Mouse (Mus musculus) lung, embryonic 16.5 days (tissue): ENCODE results near the gene Ppp2r5d. TPM values are rescaled to one million over a fixed set of nuclear protein-coding genes. Genes with fewer than 3 reads are reported as not detected.

Experiments
- ATAC-seq: fragments of 200-750 bp; cut with Nextera tagmentation; 2 replicates; pipeline ENCODE4 v1.8.0; 2017; ENCODE audit warnings: low read depth, mild to moderate bottlenecking, moderate library complexity
- H3K27ac ChIP-seq: fragments of 300-500 bp; sonication (generic); 2 replicates; pipeline ENCODE4 v1.5.1; 2014; ENCODE audit warnings: mild to moderate bottlenecking, control low read depth, low read length
- H3K27me3 ChIP-seq: fragments of 300-500 bp; sonication (generic); 2 replicates; pipeline ENCODE4 v1.6.1; 2014; ENCODE audit warnings: low read depth, low read length, mixed read lengths; ENCODE audit not compliant: control insufficient read depth, insufficient read depth
- H3K36me3 ChIP-seq: fragments of 300-500 bp; sonication (generic); 2 replicates; pipeline ENCODE4 v1.6.1; 2014; ENCODE audit warnings: low read length; ENCODE audit not compliant: control insufficient read depth, insufficient read depth
- H3K4me1 ChIP-seq: fragments of 300-500 bp; sonication (generic); replicated peaks from 2 replicates; pipeline ENCODE4 v1.6.1; 2014; ENCODE audit warnings: low read length, mixed read lengths; ENCODE audit not compliant: control insufficient read depth, insufficient read depth
- H3K4me2 ChIP-seq: fragments of 300-500 bp; sonication (generic); 2 replicates; pipeline ENCODE4 v1.6.1; 2014; ENCODE audit warnings: low read depth, low read length, control low read depth
- H3K4me3 ChIP-seq: fragments of 300-500 bp; sonication (generic); 2 replicates; pipeline ENCODE4 v1.5.1; 2014; ENCODE audit warnings: mild to moderate bottlenecking, low read length, control low read depth
- H3K9ac ChIP-seq: fragments of 300-500 bp; sonication (generic); 2 replicates; pipeline ENCODE4 v1.6.1; 2014; ENCODE audit warnings: low read length, control low read depth
- H3K9me3 ChIP-seq: fragments of 300-500 bp; sonication (generic); 2 replicates; pipeline ENCODE4 v1.6.1; 2016; ENCODE audit warnings: low read length; ENCODE audit not compliant: control insufficient read depth
- WGBS: fragments of 180-500 bp; shearing (Covaris S2); extraction: QIAGEN DNeasy Blood & Tissue Kit; methylation state at CpG from one replicate; pipeline ENCODE4 v1.1.7; 2014; 5-methylcytosine and 5-hydroxymethylcytosine counted together
- polyA plus RNA-seq: library from polyadenylated mRNA; unstranded; fragments of >200 nt; fragmentation: Nextera tagmentation; extraction: Ambion mirVana; gene quantifications from 2 replicates; pipeline ENCODE4 v1.2.1, GENCODE M21; 2015

Ppp2r5d gene
- polyA plus RNA-seq = 90.7 and 94.7 TPM in 2 replicates

- no peaks in the 10 kb centered on the region for H3K27me3 ChIP-seq
- peak within 1 kb of the TSS; percentile 77 for H3K4me2 ChIP-seq
- peaks cover 25% of the 10 kb centered on the region for H3K4me1 ChIP-seq
- H3K27ac ChIP-seq = peak within 1 kb of the TSS; percentile 97
- peak within 1 kb of the TSS; percentile 93 for H3K9ac ChIP-seq
- ATAC-seq = peak; percentile 96
- under 1% methylated on average over 48 of the region's 48 CpGs for whole genome bisulfite sequencing
- no peaks in the 10 kb centered on the region for H3K9me3 ChIP-seq
- no peaks in the 10 kb centered on the region for H3K36me3 ChIP-seq
- peak within 1 kb of the TSS; percentile 85 for H3K4me3 ChIP-seq
These were observed at the start of gene Ppp2r5d for GRCm38 (mm10) chr17:46704887-46705835. Gene Ppp2r5d, minus strand, starts transcription at chr17:46705111.

DNA sequence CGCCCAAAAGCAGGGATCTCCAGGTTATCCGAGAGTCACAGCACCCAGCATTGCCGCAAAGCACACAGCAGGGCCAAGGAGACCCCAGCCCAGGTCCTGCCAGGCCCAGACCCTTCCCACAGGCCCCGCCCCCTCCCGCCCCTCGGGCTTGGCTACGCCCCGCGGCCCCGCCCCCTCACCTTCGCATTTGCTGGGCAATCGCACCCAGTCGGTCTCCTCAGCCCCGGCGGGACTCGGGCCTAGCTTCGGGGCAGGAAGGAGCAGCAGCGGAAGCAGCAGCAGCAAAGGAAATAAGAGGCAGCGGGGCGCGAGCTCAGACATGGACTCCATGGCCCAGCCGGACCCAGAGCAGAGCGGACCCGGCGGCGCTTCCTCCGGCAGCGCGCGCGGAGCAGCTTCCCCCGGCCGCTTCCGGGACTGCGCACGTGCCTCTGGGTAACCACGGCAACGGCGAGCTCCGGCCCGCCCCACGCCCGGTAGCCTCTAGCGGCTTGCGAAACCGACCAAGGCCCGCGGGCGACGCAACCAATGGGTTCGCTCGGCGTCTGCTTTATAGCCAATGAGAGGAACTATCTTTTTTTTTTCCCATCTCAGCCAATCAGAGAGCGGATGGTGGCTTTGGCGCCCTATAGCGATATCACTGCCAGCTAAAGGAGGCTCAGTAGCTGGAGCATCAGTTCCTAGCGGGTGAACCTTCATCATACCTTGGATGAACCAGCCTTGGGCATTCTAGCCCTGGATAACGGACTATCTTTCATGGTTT, 47.1 kb upstream of the Ppp2r5d start, which contains the start of gene Cnpy3:
Cnpy3 (minus strand) TSS at position 421 of the 763 bp plus-strand sequence.
- Histone ChIP-seq H3K4me2 (peak within 1 kb of the TSS; percentile 85), H3K4me1 (peaks cover 12% of the 10 kb centered on the region), H3K9me3 (no peaks in the 10 kb centered on the region), H3K9ac (peak within 1 kb of the TSS; percentile 82), H3K27me3 (no peaks in the 10 kb centered on the region), H3K27ac (peak within 1 kb of the TSS; percentile 93), H3K36me3 (peaks cover 4% of the 10 kb centered on the region; the same call in 1 of the 2 replicates), H3K4me3 (peak within 1 kb of the TSS; percentile 87)
- peak; percentile 99 for ATAC-seq
- WGBS = under 1% methylated on average over 58 of the region's 58 CpGs

GRCm38 (mm10) chr17:46751056-46751793, 46.3 kb upstream of the Ppp2r5d start:
- ATAC-seq = peak; percentile 50
- H3K4me3 ChIP-seq = peak overlapping the region; percentile 87
- peak overlapping the region; percentile 82 for H3K9ac ChIP-seq
- H3K27ac ChIP-seq = peak overlapping the region; percentile 93
- peaks cover 4% of the 10 kb centered on the region; the same call in 1 of the 2 replicates for H3K36me3 ChIP-seq
- no peaks in the 10 kb centered on the region for H3K9me3 ChIP-seq
- peaks cover 12% of the 10 kb centered on the region for H3K4me1 ChIP-seq
- 12% methylated on average over 16 of the region's 16 CpGs for WGBS
- peak overlapping the region; percentile 85 for H3K4me2 ChIP-seq
- H3K27me3 ChIP-seq = no peaks in the 10 kb centered on the region

DNA sequence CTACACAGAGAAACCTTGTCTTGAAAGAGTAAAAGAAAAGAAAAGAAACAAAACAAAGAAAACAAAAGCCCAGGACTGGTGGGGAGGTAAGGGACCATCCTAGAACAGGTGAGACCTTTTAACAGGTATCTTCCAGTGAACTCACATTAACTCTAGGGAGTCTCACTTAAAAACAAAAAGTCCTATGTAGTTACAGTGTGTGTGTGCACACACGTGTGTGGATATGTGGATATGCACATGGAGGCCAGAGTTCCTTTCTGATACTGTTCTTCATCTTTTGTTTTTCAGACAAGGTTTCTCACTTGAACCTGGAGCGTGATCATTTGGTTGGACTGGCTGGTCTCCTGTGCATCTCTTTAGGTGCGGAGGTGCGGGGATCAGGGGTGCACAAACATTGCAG, 45.7 kb upstream of the Ppp2r5d start:
- no peaks in the 10 kb centered on the region for H3K9me3 ChIP-seq
- H3K4me1 ChIP-seq = peaks cover 12% of the 10 kb centered on the region
- H3K4me2 ChIP-seq = peak overlapping the region; percentile 85
- no peak overlapping the region for H3K27ac ChIP-seq
- no peaks in the 10 kb centered on the region for H3K27me3 ChIP-seq
- peak overlapping the region; percentile 82 for H3K9ac ChIP-seq
- WGBS = 87% methylated on average over 4 of the region's 4 CpGs
- H3K4me3 ChIP-seq = peak overlapping the region; percentile 87
- no peak for ATAC-seq
- peaks cover 5% of the 10 kb centered on the region; the same call in 1 of the 2 replicates for H3K36me3 ChIP-seq

DNA sequence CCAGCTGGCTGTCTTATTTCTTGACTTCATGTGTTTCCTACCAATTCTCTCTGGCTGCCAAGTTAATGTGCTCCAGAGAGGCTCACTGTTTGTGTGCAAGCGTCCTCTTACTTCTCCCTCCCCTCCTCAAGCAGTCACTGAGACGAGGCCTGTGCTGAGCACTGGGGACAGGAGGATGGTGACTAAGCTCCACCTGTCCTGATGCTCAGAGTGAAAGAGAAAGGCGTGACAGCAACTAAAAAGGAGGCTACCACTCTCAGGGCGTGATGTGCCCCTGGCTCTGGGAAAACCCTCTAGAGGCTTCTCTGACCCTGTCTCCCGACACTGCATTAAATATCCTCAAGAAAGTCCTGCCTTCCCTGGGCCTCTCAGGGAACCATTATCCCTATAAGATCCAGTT, 44.4 kb upstream of the Ppp2r5d start:
- no peak overlapping the region for H3K4me2 ChIP-seq
- no peak for ATAC-seq
- H3K36me3 ChIP-seq = peaks cover 5% of the 10 kb centered on the region; the same call in 1 of the 2 replicates
- H3K9ac ChIP-seq = no peak overlapping the region
- H3K4me1 ChIP-seq = peaks cover 12% of the 10 kb centered on the region
- H3K4me3 ChIP-seq = no peak overlapping the region
- H3K27me3 ChIP-seq = no peaks in the 10 kb centered on the region
- no peak overlapping the region for H3K27ac ChIP-seq
- no peaks in the 10 kb centered on the region for H3K9me3 ChIP-seq
- WGBS = 87% methylated on average over 5 of the region's 5 CpGs

DNA sequence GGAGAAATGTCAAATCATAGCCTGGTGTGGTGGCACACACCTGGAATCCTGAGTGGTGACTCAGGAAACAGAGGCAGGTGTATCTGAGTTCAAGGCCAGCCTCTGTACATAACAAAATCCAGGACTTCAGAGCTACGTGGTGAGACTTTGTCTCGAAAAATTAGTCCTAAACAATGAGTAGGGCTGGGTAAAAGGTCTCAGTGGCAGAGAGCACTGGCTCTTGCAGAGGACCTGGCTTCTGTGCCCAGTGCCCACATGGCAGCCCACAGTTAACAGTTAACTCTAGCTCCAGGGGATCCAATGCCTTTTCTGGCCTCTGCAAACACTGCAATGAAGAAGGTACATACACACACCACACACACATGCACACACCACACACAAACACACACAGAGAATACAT, 42.9 kb upstream of the Ppp2r5d start:
- 82% methylated on average over 2 of the region's 2 CpGs for WGBS
- H3K36me3 ChIP-seq = peaks cover 5% of the 10 kb centered on the region; the same call in 1 of the 2 replicates
- no peak overlapping the region for H3K4me3 ChIP-seq
- ATAC-seq = no peak
- peaks cover 12% of the 10 kb centered on the region for H3K4me1 ChIP-seq
- H3K9me3 ChIP-seq = no peaks in the 10 kb centered on the region
- H3K27me3 ChIP-seq = no peaks in the 10 kb centered on the region
- H3K27ac ChIP-seq = no peak overlapping the region
- H3K9ac ChIP-seq = no peak overlapping the region
- H3K4me2 ChIP-seq = no peak overlapping the region

DNA sequence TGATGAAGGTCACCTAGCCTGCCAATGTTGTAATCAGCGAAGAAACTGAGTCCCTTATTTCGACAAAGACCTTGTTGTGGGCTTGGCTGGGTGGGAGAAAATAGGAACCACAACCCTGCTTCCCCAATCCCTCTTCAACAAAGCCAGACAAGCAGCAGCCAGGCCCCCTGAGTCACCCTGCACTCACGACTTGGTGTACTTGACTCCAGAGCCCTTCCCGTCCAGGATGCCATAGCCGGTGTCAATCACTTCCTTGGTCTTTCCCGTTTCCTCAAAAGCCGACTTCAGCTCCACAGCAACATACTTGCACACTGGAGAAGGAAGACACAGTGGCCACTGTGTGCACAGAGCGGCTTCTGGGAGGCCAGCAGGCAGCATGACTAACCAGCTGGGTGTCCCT, 42.3 kb upstream of the Ppp2r5d start:
- no peak overlapping the region for H3K9ac ChIP-seq
- 79% methylated on average over 8 of the region's 8 CpGs for WGBS
- peaks cover 7% of the 10 kb centered on the region for H3K4me1 ChIP-seq
- no peaks in the 10 kb centered on the region for H3K9me3 ChIP-seq
- no peak overlapping the region for H3K27ac ChIP-seq
- H3K36me3 ChIP-seq = peaks cover 7% of the 10 kb centered on the region; the same call in 1 of the 2 replicates
- H3K4me2 ChIP-seq = no peak overlapping the region
- H3K4me3 ChIP-seq = no peak overlapping the region
- no peaks in the 10 kb centered on the region for H3K27me3 ChIP-seq
- no peak for ATAC-seq

GRCm38 (mm10) chr17:46745506-46745905, 40.6 kb upstream of the Ppp2r5d start:
- H3K27ac ChIP-seq = no peak overlapping the region
- no peaks in the 10 kb centered on the region; the same call in 1 of the 2 replicates for H3K4me1 ChIP-seq
- H3K27me3 ChIP-seq = no peaks in the 10 kb centered on the region
- 94% methylated on average over 2 of the region's 2 CpGs for WGBS
- no peak overlapping the region for H3K4me2 ChIP-seq
- H3K9ac ChIP-seq = no peak overlapping the region
- H3K9me3 ChIP-seq = no peaks in the 10 kb centered on the region
- H3K4me3 ChIP-seq = no peak overlapping the region
- no peak for ATAC-seq
- peaks cover 7% of the 10 kb centered on the region; the same call in 1 of the 2 replicates for H3K36me3 ChIP-seq
